Mouse (Mus musculus) intestine, postnatal 0 days (tissue): ENCODE measurements around the gene Sbk1. TPM values are rescaled to one million over a fixed set of nuclear protein-coding genes. Genes with fewer than 3 reads are reported as not detected.

ENCODE experiments used
- ATAC-seq: fragments of 200-750 bp; cut with Nextera tagmentation; 2 replicates; pipeline ENCODE4 v1.8.0; 2017; ENCODE audit warnings: mild to moderate bottlenecking, moderate TSS enrichment, moderate library complexity
- H3K27ac ChIP-seq: fragments of 300-500 bp; sonication (generic); 2 replicates; pipeline ENCODE4 v1.5.1; 2014; ENCODE audit warnings: mild to moderate bottlenecking, low read depth, low read length, moderate library complexity
- H3K27me3 ChIP-seq: fragments of 300-500 bp; sonication (generic); replicated peaks from 2 replicates; pipeline ENCODE4 v1.6.1; 2014; ENCODE audit warnings: low read length, mixed read lengths; ENCODE audit not compliant: control insufficient read depth, insufficient read depth
- H3K36me3 ChIP-seq: fragments of 300-500 bp; sonication (generic); 2 replicates; pipeline ENCODE4 v1.6.1; 2014; ENCODE audit warnings: mild to moderate bottlenecking, moderate library complexity; ENCODE audit not compliant: control insufficient read depth, insufficient read depth
- H3K4me1 ChIP-seq: fragments of 300-500 bp; sonication (generic); replicated peaks from 2 replicates; pipeline ENCODE4 v1.6.1; 2014; ENCODE audit warnings: antibody characterized with exemption, low read length, mixed read lengths; ENCODE audit not compliant: control insufficient read depth, insufficient read depth
- H3K4me2 ChIP-seq: fragments of 300-500 bp; sonication (generic); replicated peaks from 2 replicates; pipeline ENCODE4 v1.6.1; 2014; ENCODE audit warnings: low read depth, mild to moderate bottlenecking, moderate library complexity
- H3K4me3 ChIP-seq: fragments of 300-500 bp; sonication (generic); 2 replicates; pipeline ENCODE4 v1.5.1; 2014; ENCODE audit warnings: low read depth, low read length
- H3K9ac ChIP-seq: fragments of 300-500 bp; sonication (generic); 2 replicates; pipeline ENCODE4 v1.6.1; 2014; ENCODE audit warnings: mild to moderate bottlenecking, low read depth, low read length
- H3K9me3 ChIP-seq: fragments of 300-500 bp; sonication (generic); 2 replicates; pipeline ENCODE4 v1.6.1; 2016; ENCODE audit warnings: mixed run types; ENCODE audit not compliant: control insufficient read depth
- CTCF ChIP-seq: sonication (generic); IDR thresholded peaks from 2 replicates; pipeline ENCODE4 v1.5.1; 2016; ENCODE audit warnings: low read depth, mild to moderate bottlenecking, control low read depth, antibody characterized with exemption, moderate library complexity
- WGBS: fragments of 180-500 bp; shearing (Covaris S2); extraction: QIAGEN DNeasy Blood & Tissue Kit; methylation state at CpG from one replicate; pipeline ENCODE4 v1.1.7; 2014; 5-methylcytosine and 5-hydroxymethylcytosine counted together
- polyA plus RNA-seq: library from polyadenylated mRNA; unstranded; fragments of >200 nt; fragmentation: Nextera tagmentation; extraction: Ambion mirVana; gene quantifications from 2 replicates; pipeline ENCODE4 v1.2.1, GENCODE M21; 2015

Gene Sbk1
- 3.6 and 4.4 TPM in 2 replicates for polyA plus RNA-seq

- under 1% methylated on average over 74 of the region's 85 CpGs for WGBS
- Histone ChIP-seq H3K4me2 (peak within 1 kb of the TSS; percentile 94), H3K27me3 (no peaks in the 10 kb centered on the region), H3K27ac (peak within 1 kb of the TSS; percentile 77), H3K36me3 (no peaks in the 10 kb centered on the region), H3K9ac (peak within 1 kb of the TSS; percentile 58), H3K9me3 (no peaks in the 10 kb centered on the region), H3K4me1 (no peaks in the 10 kb centered on the region), H3K4me3 (peak within 1 kb of the TSS; percentile 70)
- no peak for TF ChIP-seq CTCF
- peak; percentile 97 for ATAC-seq
Measured at GRCm38 (mm10) chr7:126271712-126272683, at the start of gene Sbk1. TSS of gene Sbk1 (plus strand) at chr7:126272619.

GRCm38 (mm10) chr7:126222753-126223152, 49.7 kb upstream of the Sbk1 start:
- H3K27me3 ChIP-seq, result no peaks in the 10 kb centered on the region
- no peak for TF ChIP-seq CTCF
- ATAC-seq, result no peak
- H3K4me3 ChIP-seq, result no peak overlapping the region
- H3K36me3 ChIP-seq, result no peaks in the 10 kb centered on the region
- no peak overlapping the region for H3K4me2 ChIP-seq
- 55% methylated on average over 3 of the region's 3 CpGs for WGBS
- H3K9ac ChIP-seq, result no peak overlapping the region
- no peaks in the 10 kb centered on the region for H3K4me1 ChIP-seq
- H3K27ac ChIP-seq, result no peak overlapping the region
- H3K9me3 ChIP-seq, result no peaks in the 10 kb centered on the region

- no peak for ATAC-seq
- Histone ChIP-seq H3K27me3 (no peaks in the 10 kb centered on the region), H3K9me3 (no peaks in the 10 kb centered on the region), H3K4me2 (no peak overlapping the region), H3K27ac (no peak overlapping the region), H3K4me1 (no peaks in the 10 kb centered on the region), H3K9ac (no peak overlapping the region), H3K4me3 (no peak overlapping the region), H3K36me3 (no peaks in the 10 kb centered on the region)
- WGBS, result 38% methylated on average over 5 of the region's 5 CpGs
- no peak for TF ChIP-seq CTCF
Measured at GRCm38 (mm10) chr7:126226136-126226535, 46.3 kb upstream of the Sbk1 start.

- Histone ChIP-seq H3K27me3 (no peaks in the 10 kb centered on the region), H3K9me3 (no peaks in the 10 kb centered on the region), H3K4me2 (no peak overlapping the region), H3K9ac (no peak overlapping the region), H3K4me3 (no peak overlapping the region), H3K27ac (no peak overlapping the region), H3K36me3 (no peaks in the 10 kb centered on the region), H3K4me1 (no peaks in the 10 kb centered on the region)
- 58% methylated on average over 8 of the region's 8 CpGs for WGBS
- ATAC-seq, result no peak
- TF ChIP-seq CTCF, result no peak
Measured at GRCm38 (mm10) chr7:126230357-126231148, 41.9 kb upstream of the Sbk1 start.

- no peaks in the 10 kb centered on the region for H3K27me3 ChIP-seq
- H3K36me3 ChIP-seq, result no peaks in the 10 kb centered on the region
- H3K4me3 ChIP-seq, result no peak overlapping the region
- ATAC-seq, result no peak
- no peak overlapping the region for H3K4me2 ChIP-seq
- no peaks in the 10 kb centered on the region for H3K4me1 ChIP-seq
- TF ChIP-seq CTCF, result no peak
- 50% methylated on average over 7 of the region's 8 CpGs for WGBS
- H3K9ac ChIP-seq, result no peak overlapping the region
- H3K9me3 ChIP-seq, result no peaks in the 10 kb centered on the region
- H3K27ac ChIP-seq, result no peak overlapping the region
Measured at GRCm38 (mm10) chr7:126232345-126233071, 39.9 kb upstream of the Sbk1 start.
